Mouse (Mus musculus) liver, embryonic 14.5 days (tissue): ENCODE results near the gene Alyref.

Source experiments
- CTCF ChIP-seq: IDR thresholded peaks from 2 replicates; pipeline ENCODE4 v1.5.1; 2016; ENCODE audit warnings: antibody characterized with exemption, low read depth, control low read depth
- EP300 ChIP-seq: IDR thresholded peaks from 2 replicates; pipeline ENCODE4 v1.6.1; 2016; ENCODE audit warnings: antibody characterized with exemption, low read depth

DNA sequence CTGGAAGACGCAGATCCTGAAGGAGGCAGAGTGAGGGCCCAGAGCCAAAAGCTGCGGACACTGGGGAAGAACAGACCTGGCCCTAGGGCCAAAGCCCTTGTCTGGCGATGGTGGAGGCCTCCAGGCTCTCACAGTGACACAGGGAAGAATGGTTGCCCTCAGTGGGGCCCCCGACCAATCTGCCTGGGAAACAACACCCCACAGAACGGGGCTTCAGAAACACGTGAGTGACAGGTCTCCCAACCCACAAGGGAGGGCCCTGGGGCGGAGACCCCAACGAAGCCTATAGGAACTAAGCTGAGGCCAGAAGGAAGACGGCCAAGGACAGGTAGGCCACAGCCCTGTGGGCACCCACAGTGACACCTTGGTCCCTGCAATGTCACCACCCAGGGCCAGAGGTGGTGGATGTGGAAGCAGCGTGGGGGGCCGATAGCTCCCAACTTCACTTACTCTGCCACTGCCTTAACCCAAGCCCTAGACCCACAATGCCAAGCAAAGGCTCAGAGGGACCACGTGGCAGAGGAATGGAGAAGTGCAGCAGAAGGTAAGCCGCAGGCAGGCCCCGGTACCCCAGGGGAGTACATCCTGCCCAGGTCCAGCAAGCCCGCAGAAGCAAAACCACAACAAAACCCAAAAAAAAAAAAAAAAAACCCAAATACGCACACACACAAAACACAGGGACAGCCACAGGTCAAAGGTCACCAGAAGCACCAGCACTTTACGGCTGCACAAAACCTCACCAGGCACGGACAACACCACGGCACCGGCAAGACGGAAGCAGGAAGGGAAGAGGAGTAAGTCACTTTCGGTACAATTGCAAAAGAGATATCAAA lies 29.5 kb upstream of the Alyref start:
- TF ChIP-seq CTCF (no peak), EP300 (no peak)
